Mouse (Mus musculus): Measurements from ENCODE around the gene Kirrel3.

The Kirrel3 gene

GRCm38 (mm10) chr9:35043619-35044018 lies 557.9 kb downstream of the Kirrel3 start:
- no peak for DNase-seq

DNA sequence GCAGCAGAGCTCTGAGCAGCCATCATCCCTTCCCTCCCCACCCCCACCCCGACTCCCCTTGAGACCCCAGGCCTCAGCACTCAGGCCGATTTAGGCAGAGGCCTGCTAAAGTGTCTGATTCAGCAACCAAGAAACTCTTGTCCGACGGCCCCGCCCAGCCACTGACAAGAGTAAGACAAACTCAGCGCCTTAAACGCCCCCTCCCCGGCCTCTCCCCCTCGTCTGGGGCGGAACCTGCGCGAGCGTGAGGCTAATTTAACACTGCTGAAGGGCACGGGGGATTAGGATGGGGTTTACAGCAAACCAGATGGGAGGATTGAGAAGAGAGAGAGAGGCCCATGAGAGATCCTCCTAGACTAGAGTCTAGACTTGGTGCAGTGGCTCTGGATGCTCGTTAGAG lies 558.8 kb downstream of the Kirrel3 start:
- DNase-seq: no peak

DNA sequence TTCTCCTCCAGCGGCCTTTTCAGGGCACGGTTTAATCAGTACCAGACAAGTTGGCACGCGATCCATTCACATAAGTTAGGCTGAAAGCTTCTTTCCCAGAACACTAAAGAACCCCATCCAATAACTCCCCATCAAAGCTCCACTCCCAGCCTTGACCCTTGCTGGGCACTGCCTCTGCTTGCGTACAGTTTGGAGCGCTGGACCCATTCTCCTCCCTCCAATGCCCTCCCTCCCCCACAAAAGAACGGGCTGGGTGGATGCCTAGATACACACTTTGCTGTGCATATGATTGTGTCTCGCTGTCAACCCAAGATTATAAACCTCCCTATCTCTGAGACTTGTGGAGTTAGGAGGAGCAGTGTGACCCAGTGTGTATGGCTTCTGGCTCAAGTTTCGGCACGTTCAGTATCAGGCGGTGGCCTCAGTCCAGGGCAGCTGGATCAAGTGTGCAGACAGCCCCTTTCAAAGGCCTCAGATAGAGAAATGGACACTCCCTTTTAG lies 559.4 kb downstream of the Kirrel3 start:
- no peak for DNase-seq

- DNase-seq: no peak
These were observed 560.1 kb downstream of the Kirrel3 start for GRCm38 (mm10) chr9:35045756-35046155.

DNA sequence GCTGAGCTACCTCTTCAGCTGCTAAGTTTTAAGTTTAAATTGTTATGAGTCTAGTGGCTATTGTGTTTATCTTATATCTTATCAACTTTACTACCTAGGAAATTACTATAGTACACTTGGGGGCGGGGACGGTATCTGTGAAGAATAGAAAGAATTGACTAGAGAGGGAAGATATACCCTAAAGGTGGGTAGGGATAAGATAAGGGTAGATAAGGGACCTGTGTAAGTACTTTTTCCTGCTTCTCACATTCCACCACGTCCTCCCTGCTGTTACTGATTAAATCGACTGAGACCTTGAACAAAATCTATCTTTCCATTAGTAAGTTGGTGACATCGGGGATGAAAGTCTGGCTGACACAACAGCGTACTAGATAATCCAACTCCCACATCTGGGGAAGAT lies 562.8 kb downstream of the Kirrel3 start:
- no peak for DNase-seq

DNA sequence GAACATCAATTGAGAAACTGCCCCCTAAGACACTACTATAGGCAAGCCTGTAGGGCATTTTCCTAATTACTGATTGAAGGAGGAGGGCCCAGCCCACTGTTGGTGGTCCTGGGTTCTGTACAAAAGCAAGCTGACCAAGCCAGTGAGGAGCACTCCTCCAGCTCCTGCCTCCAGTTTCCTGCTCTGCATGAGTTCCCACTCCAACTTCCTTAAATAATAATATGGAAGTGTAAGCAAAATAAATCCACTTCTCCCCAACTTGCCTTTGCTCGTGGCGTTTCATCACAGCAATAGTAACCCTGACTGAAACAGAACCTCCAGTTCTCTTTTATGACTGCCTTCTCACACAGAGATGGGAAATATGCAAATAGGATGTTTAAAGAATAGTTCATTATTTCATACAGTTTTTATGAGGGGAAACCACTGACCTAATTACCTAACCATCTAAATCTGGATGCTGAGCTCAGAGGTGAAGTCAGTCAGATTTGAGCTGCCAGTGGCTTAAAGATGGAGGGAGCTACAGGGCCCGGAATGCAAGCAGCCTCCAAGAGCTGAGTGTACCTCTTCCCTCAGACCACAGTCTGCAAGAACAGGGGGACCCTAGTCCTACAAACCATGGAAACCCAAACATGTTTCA lies 564.3 kb downstream of the Kirrel3 start:
- DNase-seq: no peak

DNA sequence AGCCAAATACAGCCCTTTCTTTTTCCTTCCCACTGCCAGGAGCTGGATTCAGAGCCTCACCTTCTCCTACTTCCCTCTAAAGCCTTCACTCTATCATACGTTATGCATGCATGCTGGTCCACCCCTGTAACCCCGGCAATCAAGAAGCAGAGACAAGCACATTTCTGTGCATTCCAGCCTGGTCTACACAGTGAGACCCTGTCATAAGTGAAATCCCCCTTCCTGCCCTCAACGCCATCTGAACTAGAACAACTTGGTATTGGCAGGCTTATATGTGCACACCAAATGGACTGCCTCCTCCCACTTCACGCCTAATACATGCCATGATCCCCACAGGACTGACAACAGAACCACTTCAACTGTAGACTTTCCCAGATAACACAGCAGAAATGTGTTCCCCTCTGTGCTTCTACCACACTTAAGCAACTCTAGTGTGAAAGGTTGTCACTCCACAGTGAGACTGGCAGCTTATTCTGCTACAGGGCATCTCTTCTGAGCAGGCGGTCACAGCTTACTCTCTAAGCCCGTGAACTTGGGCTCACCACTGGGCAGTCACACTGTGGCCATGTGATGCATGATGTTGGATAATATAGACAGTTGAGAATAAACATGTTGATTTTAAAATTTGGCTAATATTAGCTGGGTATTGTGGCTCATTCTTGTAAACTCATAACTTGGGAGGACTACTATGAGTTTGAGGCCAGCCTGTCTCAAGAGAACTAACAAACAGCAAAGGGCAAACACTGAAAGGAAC lies 565.2 kb downstream of the Kirrel3 start:
- no peak for DNase-seq

DNA sequence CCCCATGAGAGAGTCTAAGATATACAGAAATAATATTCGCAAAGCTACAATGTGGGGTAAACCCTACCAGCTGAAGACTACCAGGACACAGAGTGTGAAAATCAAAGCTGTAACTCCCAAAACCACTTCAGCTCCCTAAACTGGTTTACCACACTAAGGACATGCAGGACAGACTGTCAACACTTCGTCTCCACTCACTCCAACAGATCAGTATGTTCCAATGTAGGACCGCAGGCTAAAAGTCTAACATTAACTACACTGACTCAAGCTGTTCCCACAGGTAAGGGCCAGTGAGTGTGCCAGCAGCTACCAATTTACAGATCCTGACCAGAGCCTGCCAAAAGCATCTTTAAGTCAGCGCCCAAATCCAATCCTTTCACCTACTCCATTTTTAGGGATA lies 566.0 kb downstream of the Kirrel3 start:
- no peak for DNase-seq

DNA sequence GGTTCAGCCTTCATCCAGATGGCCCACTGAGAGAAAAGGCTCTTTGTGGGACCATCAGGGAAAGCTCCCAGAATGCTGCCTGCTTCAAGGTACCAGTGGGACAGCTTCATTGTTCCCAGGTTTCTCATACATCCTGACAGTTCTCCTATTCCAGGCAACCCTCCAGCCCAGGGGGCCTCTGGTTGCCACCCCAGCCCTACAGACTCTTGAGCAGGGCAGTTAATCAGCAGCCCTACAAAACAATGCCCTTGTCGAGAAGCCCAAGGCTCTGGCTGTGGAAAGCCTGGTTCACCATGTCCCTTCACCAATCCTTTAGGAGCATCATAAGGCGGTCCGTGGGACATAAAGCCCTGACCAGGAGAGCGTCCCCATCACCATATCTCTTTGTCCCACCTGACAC lies 567.0 kb downstream of the Kirrel3 start:
- DNase-seq: no peak

GRCm38 (mm10) chr9:35053081-35053480 lies 567.4 kb downstream of the Kirrel3 start:
- no peak for DNase-seq

DNA sequence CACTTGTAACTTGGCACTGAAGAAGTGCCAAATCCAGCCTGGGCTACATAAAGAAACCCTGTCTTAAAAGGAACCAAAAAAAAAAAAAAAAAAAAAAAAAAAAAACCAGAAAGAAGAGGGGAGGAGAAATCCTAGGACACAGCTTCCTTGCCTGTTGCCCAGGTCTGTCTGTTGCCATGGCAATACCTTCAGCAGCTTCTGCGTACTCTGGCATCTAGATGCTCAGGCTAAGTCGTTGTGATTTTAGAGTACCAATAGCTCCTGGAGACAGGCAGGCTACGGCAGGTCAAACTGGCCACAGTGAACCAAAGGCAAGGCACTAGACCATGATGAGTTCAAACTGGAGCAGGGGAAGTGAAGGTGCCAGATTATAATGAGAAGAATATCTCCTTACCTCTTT lies 568.0 kb downstream of the Kirrel3 start:
- DNase-seq: no peak

GRCm38 (mm10) chr9:35055528-35056330 lies 570.0 kb downstream of the Kirrel3 start:
- DNase-seq: no peak

GRCm38 (mm10) chr9:35056611-35057010 lies 570.9 kb downstream of the Kirrel3 start:
- no peak for DNase-seq

GRCm38 (mm10) chr9:35057631-35058030 lies 571.9 kb downstream of the Kirrel3 start:
- no peak for DNase-seq

DNA sequence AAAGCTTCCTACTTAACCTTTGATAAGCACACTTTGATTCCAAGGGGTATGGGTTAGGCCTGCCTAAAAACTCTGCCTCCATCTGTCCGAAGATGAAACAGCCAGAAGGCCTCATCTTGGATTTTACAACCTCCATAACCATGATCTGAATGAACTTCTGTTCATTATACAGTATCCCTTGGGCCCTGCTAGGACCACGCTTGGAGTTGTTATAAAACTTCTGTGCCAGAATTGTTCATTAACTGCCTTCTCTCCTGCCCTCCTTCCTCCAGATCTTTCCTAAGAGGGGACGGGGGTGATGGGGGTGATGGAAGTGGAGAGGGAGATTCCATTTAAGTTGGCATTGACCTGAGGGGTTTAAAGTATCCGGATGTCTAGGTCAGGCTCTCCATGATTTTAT lies 572.5 kb downstream of the Kirrel3 start:
- no peak for DNase-seq

DNA sequence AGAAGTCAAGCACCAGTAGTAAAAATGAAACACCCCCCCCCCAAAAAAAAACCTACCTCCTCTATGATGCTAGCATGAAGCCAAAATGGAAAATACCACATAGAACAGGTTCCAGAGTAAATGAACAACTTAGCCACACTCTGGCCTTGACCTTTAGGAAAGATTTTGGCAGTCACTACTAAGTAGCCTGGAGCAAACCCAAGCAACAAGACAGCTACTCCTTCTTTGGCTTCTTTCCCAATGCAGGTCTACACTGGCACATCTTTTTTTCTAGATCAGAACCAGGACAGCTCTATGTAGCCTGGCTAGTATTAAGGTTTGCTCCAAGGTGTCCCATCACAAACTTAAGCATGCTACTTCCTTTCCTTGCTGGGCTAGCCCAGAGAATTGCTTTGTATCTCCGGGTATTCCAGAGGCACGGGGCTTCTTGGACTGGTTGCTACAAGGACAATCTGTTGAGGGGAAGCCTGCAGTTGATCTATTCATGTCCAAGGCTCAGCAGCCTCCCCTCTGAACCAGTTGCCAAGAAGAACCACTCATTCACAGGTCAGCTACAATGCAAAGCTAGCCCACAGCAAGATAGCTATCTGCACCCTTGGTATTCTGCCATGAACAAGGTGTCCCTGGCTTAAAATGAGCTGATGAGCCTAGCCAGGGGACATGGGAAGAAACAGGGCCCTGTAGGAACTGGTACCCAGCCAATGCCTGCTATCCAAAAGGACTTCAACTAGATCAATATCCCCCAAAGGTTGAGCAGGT lies 573.1 kb downstream of the Kirrel3 start:
- DNase-seq: no peak

DNA sequence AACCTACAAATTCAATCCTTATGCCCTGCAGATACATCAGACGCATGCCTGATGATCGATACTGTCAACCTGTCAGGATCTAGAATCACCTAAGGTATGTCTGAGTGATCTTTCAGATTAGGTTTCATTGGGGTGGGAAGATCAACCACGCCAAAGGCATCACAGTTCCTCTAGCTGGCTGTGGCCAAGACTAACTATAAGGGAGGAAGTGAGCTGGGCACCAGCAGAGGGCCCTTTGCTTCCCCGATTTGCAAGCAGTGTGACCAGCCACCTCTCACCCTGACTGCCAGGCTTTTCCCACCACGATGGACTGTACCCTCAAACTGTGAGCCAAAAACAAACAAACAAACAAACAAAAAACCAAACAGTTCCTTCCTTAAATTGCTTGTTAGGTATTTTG lies 574.2 kb downstream of the Kirrel3 start:
- no peak for DNase-seq

- no peak for DNase-seq
These were observed 575.8 kb downstream of the Kirrel3 start for GRCm38 (mm10) chr9:35061446-35061845.

Data from right cerebral cortex, postnatal 4 days (tissue).